Mouse (Mus musculus): ENCODE results near the gene Pheta1.

DNA sequence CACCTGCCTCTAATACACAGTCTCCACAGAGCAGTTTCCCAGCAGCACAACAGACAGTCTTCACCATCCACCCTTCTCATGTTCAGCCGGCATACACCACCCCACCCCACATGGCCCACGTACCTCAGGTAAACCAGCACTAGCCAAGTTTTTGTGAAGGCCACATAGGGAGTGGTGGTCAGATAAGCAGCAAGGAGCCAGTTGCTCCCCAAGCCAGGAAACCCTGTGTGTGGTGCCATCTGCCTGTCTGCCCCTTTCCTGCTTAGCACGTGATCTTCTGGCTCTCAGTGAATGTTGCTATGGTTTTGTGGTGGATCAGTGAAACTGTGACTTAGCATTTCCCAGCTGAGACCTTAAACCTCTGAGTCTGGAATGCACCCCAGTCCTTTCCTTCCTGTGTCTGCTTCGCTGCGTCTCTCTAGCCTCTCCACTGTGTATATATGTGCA, 37.3 kb upstream of the Pheta1 start:
- no peak for TF ChIP-seq POLR2A (IDR thresholded peaks at IDR 0.05; ENCODE audit: extremely low read depth, insufficient read depth, low read length)
- no peak for TF ChIP-seq CTCF (IDR thresholded peaks at IDR 0.05; ENCODE audit: extremely low read depth, insufficient read depth, low read length)

All from cortical plate, adult 2 months (tissue).